Mouse (Mus musculus) kidney, postnatal 4 days (tissue): ENCODE data around the gene Hpse.

ENCODE experiments used
- DNase-seq, 2 experiments: peaks; one replicate each; pipeline ENCODE4 v3.0.0; 2021; ENCODE audit warnings: mixed read lengths in 2 of 2

The Hpse gene

DNA sequence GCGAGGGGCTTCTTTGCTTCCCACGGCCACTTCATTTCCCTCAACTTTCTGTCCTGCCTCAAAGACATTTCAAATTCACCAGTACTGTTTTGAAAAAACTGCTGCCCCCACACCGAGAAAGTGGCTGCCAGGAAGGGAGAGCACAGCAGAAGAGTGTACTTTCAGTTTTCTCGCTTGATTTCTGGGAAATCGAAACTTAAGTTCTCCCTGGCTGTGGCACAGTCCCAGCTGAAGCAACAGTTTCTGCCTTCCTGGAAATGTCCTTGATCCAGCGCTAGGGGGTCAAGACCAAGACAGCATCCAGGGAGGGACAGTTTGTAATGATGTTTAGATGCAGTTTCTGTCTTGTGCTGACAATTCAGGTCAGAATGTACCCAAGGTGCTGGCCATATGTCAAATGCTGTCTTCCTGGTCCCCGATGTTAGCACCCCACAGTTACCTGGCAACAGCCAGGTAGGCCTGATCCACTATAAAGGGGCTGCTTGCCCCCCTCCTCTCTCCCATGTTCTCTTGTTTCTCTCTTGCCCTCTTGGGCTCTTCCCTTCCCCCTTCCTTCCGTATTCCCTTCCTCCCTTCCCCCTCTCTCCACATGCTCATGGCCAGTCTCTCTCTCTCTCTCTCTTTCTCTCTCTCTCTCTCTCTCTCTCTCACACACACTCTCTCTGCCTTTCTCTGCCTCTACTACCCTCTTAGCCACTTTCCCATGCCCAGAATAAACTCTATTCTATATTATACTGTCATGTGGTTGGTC is 82.5 kb downstream of the Hpse start:
- peak; percentile 21 to 50 for DNase-seq

DNA sequence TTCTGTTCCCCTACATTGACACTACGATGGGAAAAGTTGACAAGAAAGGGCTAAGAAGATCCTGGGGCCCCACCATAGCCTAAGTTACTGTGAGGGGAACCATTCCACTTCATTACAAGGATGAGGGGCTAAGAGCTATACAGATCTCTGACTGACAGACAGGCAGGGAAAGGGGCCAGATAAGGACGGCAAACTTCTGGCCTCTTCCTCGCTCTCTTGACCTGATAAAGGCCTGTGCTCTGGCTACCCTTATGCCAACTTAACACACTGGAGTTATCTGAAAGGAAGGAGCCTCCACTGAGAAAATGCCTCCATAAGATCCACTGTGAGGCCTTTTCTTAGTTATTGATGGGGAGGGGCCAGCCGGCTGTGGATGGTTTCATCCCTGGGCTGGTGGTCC is 83.6 kb downstream of the Hpse start:
- DNase-seq = no peak

DNA sequence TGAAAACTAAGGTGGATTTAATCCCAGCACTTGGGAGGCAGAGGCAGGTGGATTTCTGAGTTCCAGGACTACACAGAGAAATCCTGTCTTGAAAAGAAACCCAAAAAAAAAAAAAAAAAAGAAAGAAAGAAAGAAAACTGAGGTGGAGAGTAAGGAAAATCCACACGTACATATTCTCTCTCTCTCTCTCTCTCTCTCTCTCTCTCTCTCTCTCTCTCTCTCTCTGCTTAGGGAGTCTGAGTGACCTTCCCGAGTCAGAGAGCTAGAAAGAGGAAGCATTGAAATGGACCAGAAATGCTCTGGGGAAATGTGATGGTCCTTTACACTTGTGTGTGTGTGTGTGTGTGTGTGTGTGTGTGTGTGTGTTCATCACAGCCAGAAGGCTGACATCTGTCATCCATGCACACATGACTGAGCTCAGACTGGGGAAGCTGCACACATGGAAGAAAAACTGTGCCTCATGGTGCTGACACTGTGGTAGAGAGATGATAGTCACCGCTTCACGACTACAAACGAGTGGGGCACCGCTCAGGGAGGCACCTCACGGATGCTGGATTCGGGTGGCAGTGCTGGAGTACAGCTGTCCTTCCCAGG is 84.5 kb downstream of the Hpse start:
- DNase-seq = no peak

DNA sequence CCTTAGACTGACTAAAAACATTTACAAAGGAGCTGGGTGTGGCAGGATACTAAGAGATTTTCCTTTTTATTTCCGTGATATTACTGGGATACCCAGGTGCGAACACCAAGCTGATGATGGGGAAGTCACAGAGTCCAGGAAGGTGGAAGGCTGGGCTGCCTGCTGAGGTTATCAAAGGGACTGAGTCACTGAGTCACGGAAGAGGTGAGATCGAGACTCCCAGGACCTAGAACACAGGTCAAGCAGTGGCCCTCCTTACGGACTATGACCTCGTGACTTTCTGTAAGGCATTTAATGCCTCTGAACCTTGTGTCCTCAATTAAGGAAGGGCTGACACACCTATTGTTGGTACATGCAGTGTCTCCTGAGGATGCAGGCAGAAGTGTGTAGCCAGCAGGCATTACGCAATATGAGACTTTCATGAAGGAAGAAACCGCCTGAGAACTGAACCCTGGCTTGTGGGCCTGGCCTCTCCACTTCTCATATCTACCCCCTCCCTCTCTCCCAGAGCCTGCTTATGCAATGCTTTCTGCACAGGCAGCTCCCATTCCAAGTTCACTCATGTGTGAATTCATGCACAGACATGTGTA is 86.9 kb downstream of the Hpse start:
- peak in 1 of 2 experiments; percentile 28 for DNase-seq
